Mouse (Mus musculus) granulocyte monocyte progenitor cell, adult 5-6 weeks (primary cell): Measurements from ENCODE around the gene Madcam1. TPM values are rescaled to one million over a fixed set of nuclear protein-coding genes. Genes with fewer than 3 reads are reported as not detected.

Source experiments
- ATAC-seq: replicated peaks from 2 replicates; pipeline ENCODE4 v1.8.0; 2016; ENCODE audit warnings: mild to moderate bottlenecking, moderate TSS enrichment, inconsistent platforms; ENCODE audit not compliant: poor library complexity, severe bottlenecking
- total RNA-seq, 2 experiments: library from RNA; stranded (forward) in 1 of 2; stranded (reverse) in 1 of 2; fragments of 200-712, 200-1000 nt in 1 of 2; fragments of >200 nt in 1 of 2; fragmentation: Nextera tagmentation in 1 of 2; gene quantifications; 2 replicates each; pipeline ENCODE4 v1.2.3; 2014 to 2017

Madcam1 gene
- total RNA-seq, 2 experiments from 2014 or later = not detected

DNA sequence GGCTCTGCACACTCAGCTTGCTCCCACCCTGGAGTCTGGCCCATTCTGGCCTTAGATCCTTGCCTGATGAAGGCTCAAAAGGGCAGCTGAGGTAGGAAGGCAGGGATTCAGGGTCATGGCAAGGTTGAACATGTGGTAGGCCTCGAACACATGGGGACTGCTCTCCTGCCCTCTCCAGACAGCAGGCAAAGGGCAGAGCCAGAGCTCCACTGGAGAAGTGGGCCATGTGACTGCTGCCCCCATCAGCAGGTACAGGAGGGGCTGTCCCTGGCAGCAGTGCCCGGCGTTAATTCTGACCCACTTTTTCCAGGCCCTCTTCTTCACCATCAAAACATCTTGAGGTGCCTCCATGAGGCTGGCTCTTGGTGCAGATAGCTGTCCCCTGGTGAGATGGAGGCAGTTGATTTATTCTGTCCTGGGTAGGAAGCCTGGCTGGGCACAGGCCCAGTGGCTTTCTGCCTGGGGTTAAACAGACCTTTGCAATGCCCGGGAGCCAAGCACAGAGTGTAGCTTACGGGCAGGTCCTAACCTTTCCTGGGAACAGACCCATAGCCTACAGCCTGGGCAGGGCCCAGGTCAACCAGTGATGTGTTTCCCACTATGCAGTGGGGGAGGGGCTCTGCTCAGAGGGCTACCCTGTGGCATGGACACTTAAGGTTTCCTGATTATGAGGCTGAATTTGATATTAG lies 42.2 kb downstream of the Madcam1 start:
- no peak for ATAC-seq

- ATAC-seq = no peak
Observed at GRCm38 (mm10) chr10:79707162-79707561, 42.8 kb downstream of the Madcam1 start.

DNA sequence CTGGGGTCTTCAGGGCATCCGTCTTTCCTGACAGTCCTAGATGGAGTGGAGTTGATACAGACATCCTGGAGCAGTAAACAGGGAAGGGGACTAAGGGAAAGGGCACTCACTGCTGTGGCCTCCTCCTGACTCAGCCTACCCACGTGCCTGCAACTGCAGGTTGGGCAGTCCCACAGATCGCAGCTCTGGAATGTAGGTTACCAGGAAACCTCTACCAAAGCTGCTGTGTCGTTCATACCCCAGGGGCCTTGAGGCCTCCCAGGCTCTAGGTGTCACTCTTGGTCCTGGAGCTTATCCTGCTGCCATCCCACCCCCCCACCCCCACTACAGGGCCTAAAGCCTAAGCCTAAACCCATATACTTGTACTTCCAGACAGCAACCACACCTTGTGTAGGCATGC lies 43.4 kb downstream of the Madcam1 start:
- ATAC-seq = no peak

- no peak for ATAC-seq
Observed at GRCm38 (mm10) chr10:79708668-79709067, 44.3 kb downstream of the Madcam1 start.

- ATAC-seq = no peak
Observed at GRCm38 (mm10) chr10:79709307-79709706, 44.9 kb downstream of the Madcam1 start.

- ATAC-seq = peak; percentile 31; the same call in 1 of the 2 replicates
Observed at GRCm38 (mm10) chr10:79712029-79712428, 47.7 kb downstream of the Madcam1 start.

GRCm38 (mm10) chr10:79712499-79713126 lies 48.3 kb downstream of the Madcam1 start:
- peak; percentile 48 for ATAC-seq

DNA sequence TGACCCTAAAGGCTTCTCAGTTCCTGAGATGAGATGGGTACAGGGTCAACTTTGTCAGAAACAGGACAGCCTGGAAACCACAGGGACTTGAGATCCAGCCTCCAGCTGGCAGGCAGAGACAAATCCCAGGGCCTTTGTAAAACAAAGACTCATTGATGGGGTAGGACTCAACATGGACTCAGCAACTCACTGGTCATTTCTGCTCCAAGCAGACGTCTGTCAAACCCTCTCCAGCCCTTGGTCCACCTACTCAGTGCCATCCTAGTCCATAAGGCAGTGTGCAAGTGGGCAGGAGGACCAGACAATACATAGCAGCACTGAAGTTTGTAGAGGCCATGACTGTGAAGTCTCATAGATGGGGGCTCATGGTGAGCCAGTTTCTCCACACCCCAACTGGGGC lies 48.8 kb downstream of the Madcam1 start:
- no peak for ATAC-seq

DNA sequence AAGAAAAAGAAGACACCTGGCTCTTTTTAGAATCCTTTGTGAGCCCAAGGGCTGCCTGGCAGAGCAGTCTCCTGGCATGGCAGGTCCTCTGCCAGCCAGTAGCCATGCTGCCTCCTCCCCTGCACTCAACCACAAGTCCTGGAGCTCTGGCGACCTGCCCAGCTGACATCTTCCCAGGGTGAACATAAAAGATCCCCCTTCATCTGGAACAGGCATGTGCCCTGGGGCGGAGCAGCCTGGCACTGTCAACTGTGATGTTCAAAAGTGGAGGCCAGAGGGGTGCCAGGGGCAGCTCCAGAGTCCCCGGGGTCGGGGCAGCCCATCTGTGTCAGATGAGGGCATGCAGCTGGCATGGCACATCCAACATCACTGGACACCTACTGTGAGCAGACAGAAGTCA lies 50.6 kb downstream of the Madcam1 start:
- ATAC-seq = no peak

DNA sequence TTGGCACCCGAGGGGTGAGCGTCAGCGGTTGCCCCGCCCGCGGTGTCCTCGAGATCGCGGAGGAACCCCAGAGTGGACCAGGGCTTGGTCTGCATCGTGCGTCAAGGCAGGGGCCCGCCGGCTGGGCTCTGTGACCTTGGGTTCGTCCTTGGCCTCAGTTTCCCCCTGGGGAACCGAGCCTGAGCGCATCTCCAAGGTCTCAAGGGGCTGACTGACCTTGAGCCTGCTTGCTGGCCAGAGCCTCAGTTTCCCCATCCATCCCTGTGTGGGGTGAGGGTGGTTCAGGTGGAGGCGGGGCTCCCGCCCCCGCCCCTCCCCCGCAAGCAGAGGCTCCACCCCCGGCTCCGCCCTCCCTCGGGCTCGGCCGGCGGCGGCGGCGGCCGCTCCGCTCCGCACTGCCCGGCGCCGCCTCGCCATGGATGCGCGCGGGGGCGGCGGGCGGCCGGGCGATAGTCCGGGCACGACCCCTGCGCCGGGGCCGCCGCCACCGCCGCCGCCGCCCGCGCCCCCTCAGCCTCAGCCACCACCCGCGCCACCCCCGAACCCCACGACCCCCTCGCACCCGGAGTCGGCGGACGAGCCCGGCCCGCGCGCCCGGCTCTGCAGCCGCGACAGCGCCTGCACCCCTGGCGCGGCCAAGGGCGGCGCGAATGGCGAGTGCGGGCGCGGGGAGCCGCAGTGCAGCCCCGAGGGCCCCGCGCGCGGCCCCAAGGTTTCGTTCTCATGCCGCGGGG lies 52.1 kb downstream of the Madcam1 start, which contains the start of gene Hcn2:
Gene Hcn2, plus strand, starts transcription at position 381 of the 734 bp plus-strand sequence.
- no peak for ATAC-seq

- ATAC-seq = no peak
Observed at GRCm38 (mm10) chr10:79716988-79717355, 52.6 kb downstream of the Madcam1 start.

- ATAC-seq = peak; percentile 55; the same call in 1 of the 2 replicates
Observed at GRCm38 (mm10) chr10:79717640-79718357, 53.4 kb downstream of the Madcam1 start.

Other genes with a start within 250 kb of the Madcam1 start
- gene Vmn2r83, start 195.8 kb upstream of the Madcam1 start, total RNA-seq (2014; fragmentation: Nextera tagmentation) = not detected in 2 replicates
- gene Vmn2r83, start 195.8 kb upstream of the Madcam1 start, total RNA-seq (2017) = not detected in 2 replicates
- 13.9 and 14.8 TPM in 2 replicates for gene Plpp2, start 130.8 kb upstream of the Madcam1 start, total RNA-seq (2014; fragmentation: Nextera tagmentation)
- gene Plpp2, start 130.8 kb upstream of the Madcam1 start, total RNA-seq (2017) = 5.3 and 7.9 TPM in 2 replicates
- gene Mier2, start 109.4 kb upstream of the Madcam1 start, total RNA-seq (2014; fragmentation: Nextera tagmentation) = 24.4 and 24.8 TPM in 2 replicates
- gene Mier2, start 109.4 kb upstream of the Madcam1 start, total RNA-seq (2017) = 10.8 and 16.8 TPM in 2 replicates
- gene Theg, start 77.2 kb upstream of the Madcam1 start, total RNA-seq (2014; fragmentation: Nextera tagmentation) = not detected in 2 replicates
- not detected in 2 replicates for gene Theg, start 77.2 kb upstream of the Madcam1 start, total RNA-seq (2017)
- gene C2cd4c, start 50.5 kb upstream of the Madcam1 start, total RNA-seq (2014; fragmentation: Nextera tagmentation) = not detected in 2 replicates
- not detected in 2 replicates for gene C2cd4c, start 50.5 kb upstream of the Madcam1 start, total RNA-seq (2017)
- gene Shc2, start 26.6 kb upstream of the Madcam1 start, total RNA-seq (2014; fragmentation: Nextera tagmentation) = not detected in 2 replicates
- not detected in 2 replicates for gene Shc2, start 26.6 kb upstream of the Madcam1 start, total RNA-seq (2017)
- not detected in 2 replicates for gene Odf3l2, start 18.8 kb upstream of the Madcam1 start, total RNA-seq (2014; fragmentation: Nextera tagmentation)
- not detected in 2 replicates for gene Odf3l2, start 18.8 kb upstream of the Madcam1 start, total RNA-seq (2017)
- gene Tpgs1, start 4.8 kb downstream of the Madcam1 start, total RNA-seq (2014; fragmentation: Nextera tagmentation) = 7.4 and 9.7 TPM in 2 replicates
- 8.1 and 14.6 TPM in 2 replicates for gene Tpgs1, start 4.8 kb downstream of the Madcam1 start, total RNA-seq (2017)
- gene Cdc34, start 17.6 kb downstream of the Madcam1 start, total RNA-seq (2014; fragmentation: Nextera tagmentation) = 110 and 115 TPM in 2 replicates
- 98.7 and 142 TPM in 2 replicates for gene Cdc34, start 17.6 kb downstream of the Madcam1 start, total RNA-seq (2017)
- gene Gzmm, start 24.5 kb downstream of the Madcam1 start, total RNA-seq (2014; fragmentation: Nextera tagmentation) = 2.2 TPM in 1 of 2 replicates, not detected in the other
- 0.34 TPM in 1 of 2 replicates, not detected in the other for gene Gzmm, start 24.5 kb downstream of the Madcam1 start, total RNA-seq (2017)
- gene Bsg, start 39.9 kb downstream of the Madcam1 start, total RNA-seq (2014; fragmentation: Nextera tagmentation) = 253 and 319 TPM in 2 replicates
- gene Bsg, start 39.9 kb downstream of the Madcam1 start, total RNA-seq (2017) = 278 and 345 TPM in 2 replicates
- 0.28 TPM in 1 of 2 replicates, not detected in the other for gene Hcn2, start 52.1 kb downstream of the Madcam1 start, total RNA-seq (2014; fragmentation: Nextera tagmentation)
- 0.39 TPM in 1 of 2 replicates, not detected in the other for gene Hcn2, start 52.1 kb downstream of the Madcam1 start, total RNA-seq (2017)
- 28.6 and 56.2 TPM in 2 replicates for gene Polrmt, start 82.0 kb downstream of the Madcam1 start, total RNA-seq (2014; fragmentation: Nextera tagmentation)
- 12.7 and 14.0 TPM in 2 replicates for gene Polrmt, start 82.0 kb downstream of the Madcam1 start, total RNA-seq (2017)
- not detected in 2 replicates for gene Fgf22, start 90.5 kb downstream of the Madcam1 start, total RNA-seq (2014; fragmentation: Nextera tagmentation)
- not detected in 2 replicates for gene Fgf22, start 90.5 kb downstream of the Madcam1 start, total RNA-seq (2017)
- gene Rnf126, start 102.4 kb downstream of the Madcam1 start, total RNA-seq (2014; fragmentation: Nextera tagmentation) = 32.1 and 64.5 TPM in 2 replicates
- 17.3 and 28.2 TPM in 2 replicates for gene Rnf126, start 102.4 kb downstream of the Madcam1 start, total RNA-seq (2017)
- gene Fstl3, start 112.7 kb downstream of the Madcam1 start, total RNA-seq (2014; fragmentation: Nextera tagmentation) = 4.6 TPM in 1 of 2 replicates, not detected in the other
- 0.62 and 1.4 TPM in 2 replicates for gene Fstl3, start 112.7 kb downstream of the Madcam1 start, total RNA-seq (2017)
- gene Prss57, start 126.4 kb downstream of the Madcam1 start, total RNA-seq (2014; fragmentation: Nextera tagmentation) = 172 and 215 TPM in 2 replicates
- gene Prss57, start 126.4 kb downstream of the Madcam1 start, total RNA-seq (2017) = 77.4 and 86.7 TPM in 2 replicates
- gene Palm, start 129.0 kb downstream of the Madcam1 start, total RNA-seq (2014; fragmentation: Nextera tagmentation) = 80.1 and 110 TPM in 2 replicates
- 35.6 and 48.6 TPM in 2 replicates for gene Palm, start 129.0 kb downstream of the Madcam1 start, total RNA-seq (2017)
- gene Misp, start 156.4 kb downstream of the Madcam1 start, total RNA-seq (2014; fragmentation: Nextera tagmentation) = 0.34 TPM in 1 of 2 replicates, not detected in the other
- 0.82 TPM in 1 of 2 replicates, not detected in the other for gene Misp, start 156.4 kb downstream of the Madcam1 start, total RNA-seq (2017)
- 497 and 526 TPM in 2 replicates for gene Ptbp1, start 189.9 kb downstream of the Madcam1 start, total RNA-seq (2014; fragmentation: Nextera tagmentation)
- gene Ptbp1, start 189.9 kb downstream of the Madcam1 start, total RNA-seq (2017) = 211 and 216 TPM in 2 replicates
- gene Prtn3, start 209.9 kb downstream of the Madcam1 start, total RNA-seq (2014; fragmentation: Nextera tagmentation) = 2,258 and 3,780 TPM in 2 replicates
- 1,097 and 1,536 TPM in 2 replicates for gene Prtn3, start 209.9 kb downstream of the Madcam1 start, total RNA-seq (2017)
- 72.1 and 111 TPM in 2 replicates for gene Plppr3, start 210.1 kb downstream of the Madcam1 start, total RNA-seq (2014; fragmentation: Nextera tagmentation)
- gene Plppr3, start 210.1 kb downstream of the Madcam1 start, total RNA-seq (2017) = 91.6 and 112 TPM in 2 replicates
- gene Elane, start 221.7 kb downstream of the Madcam1 start, total RNA-seq (2014; fragmentation: Nextera tagmentation) = 5,751 and 6,009 TPM in 2 replicates
- gene Elane, start 221.7 kb downstream of the Madcam1 start, total RNA-seq (2017) = 2,814 and 3,772 TPM in 2 replicates
- gene Cfd, start 226.3 kb downstream of the Madcam1 start, total RNA-seq (2014; fragmentation: Nextera tagmentation) = 1.6 and 4.5 TPM in 2 replicates
- not detected in 2 replicates for gene Cfd, start 226.3 kb downstream of the Madcam1 start, total RNA-seq (2017)
- 14.1 and 20.3 TPM in 2 replicates for gene Med16, start 244.4 kb downstream of the Madcam1 start, total RNA-seq (2014; fragmentation: Nextera tagmentation)
- gene Med16, start 244.4 kb downstream of the Madcam1 start, total RNA-seq (2017) = 17.0 and 18.7 TPM in 2 replicates
- gene Gm26602, start 246.3 kb downstream of the Madcam1 start, total RNA-seq (2014; fragmentation: Nextera tagmentation) = not detected in 2 replicates
- 0.98 TPM in 1 of 2 replicates, not detected in the other for gene Gm26602, start 246.3 kb downstream of the Madcam1 start, total RNA-seq (2017)